Mouse (Mus musculus): ENCODE measurements around the gene Sec62. TPM values are rescaled to one million over a fixed set of nuclear protein-coding genes. Genes with fewer than 3 reads are reported as not detected.

Sec62 gene
- total RNA-seq (2015) (82.5 and 94.5 TPM in 2 replicates), total RNA-seq (2017) (80.5 and 83.7 TPM in 2 replicates)

DNA sequence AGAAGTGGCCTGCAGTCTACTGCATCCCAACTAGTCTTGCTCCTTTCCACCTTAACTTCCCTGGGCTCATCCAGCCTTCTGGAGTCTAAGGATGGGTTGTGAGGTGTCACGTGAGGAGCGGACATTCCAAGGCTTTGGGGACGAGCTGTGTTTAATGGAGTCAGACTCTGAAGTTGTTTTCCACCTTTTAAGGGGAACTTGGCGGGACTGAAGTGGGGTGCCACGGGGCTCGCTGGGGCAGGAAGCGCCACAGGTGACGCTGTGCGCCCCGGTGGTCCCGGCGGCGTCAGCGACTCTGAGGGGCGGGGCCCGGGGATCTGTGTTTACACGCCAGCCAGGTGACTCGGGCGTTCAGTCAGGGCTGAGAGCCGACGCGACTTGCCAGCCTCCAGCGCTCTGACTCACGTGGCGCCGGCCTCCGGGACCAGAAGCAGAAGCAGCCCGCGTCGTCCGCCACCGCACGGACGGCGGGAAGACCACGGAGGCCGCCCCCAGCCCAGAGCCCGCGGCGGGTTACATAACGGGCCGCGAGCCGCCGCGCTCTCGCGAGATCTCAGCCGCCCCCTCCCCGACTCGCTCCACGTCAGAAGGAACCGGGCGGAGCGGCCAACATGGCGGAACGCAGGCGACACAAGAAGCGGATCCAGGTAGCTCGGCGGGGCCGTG is at the start of gene Sec62:
Gene Sec62 (plus strand): TSS at position 139 of the 666 bp plus-strand sequence.
- ATAC-seq (ENCODE audit: poor library complexity, severe bottlenecking): peak; percentile 96

DNA sequence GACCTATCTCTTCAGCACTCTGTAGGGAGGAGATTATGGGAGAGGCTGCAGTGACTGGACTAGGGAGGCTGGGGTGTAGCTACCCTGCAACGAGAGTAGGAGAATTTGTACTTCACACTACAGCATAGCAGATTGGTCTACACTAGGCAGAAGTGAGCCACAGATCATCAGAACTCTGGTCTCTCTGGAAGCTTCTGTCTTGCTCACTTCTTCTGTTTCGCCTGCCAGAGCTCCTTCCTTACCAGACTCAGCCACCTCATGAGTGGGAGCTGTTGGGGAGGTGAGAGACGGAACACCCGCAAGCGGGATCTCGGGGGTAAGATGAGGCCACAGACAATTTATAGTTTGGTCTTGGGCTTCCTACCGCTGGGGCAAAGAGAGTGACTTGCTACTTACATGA is 49.8 kb upstream of the Sec62 start:
- ATAC-seq (ENCODE audit: poor library complexity, severe bottlenecking): no peak

GRCm38 (mm10) chr3:30746006-30746405 is 46.7 kb upstream of the Sec62 start, which contains the start of gene Samd7:
Gene Samd7, plus strand, starts transcription at chr3:30746293.
- ATAC-seq (ENCODE audit: poor library complexity, severe bottlenecking): no peak

DNA sequence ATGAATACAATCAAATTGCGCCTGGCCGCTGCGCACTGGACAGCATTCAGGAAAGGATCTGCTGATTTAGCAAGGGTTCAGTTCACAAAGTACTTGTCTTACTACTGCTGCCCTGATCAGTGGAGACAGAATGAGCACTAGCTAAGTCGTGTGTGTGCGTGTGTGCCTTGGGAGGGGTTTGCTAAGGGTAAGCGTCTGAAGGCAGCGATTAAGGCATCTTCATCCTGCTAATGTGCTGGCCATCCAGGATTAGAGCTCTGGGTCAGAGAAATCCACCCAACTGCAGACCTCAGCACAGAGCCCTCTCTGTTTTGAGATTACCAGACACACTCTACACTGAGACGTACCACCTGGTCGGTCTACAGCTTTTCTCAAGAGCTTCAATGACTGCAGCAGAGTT is 44.4 kb upstream of the Sec62 start:
- ATAC-seq (ENCODE audit: poor library complexity, severe bottlenecking): no peak

DNA sequence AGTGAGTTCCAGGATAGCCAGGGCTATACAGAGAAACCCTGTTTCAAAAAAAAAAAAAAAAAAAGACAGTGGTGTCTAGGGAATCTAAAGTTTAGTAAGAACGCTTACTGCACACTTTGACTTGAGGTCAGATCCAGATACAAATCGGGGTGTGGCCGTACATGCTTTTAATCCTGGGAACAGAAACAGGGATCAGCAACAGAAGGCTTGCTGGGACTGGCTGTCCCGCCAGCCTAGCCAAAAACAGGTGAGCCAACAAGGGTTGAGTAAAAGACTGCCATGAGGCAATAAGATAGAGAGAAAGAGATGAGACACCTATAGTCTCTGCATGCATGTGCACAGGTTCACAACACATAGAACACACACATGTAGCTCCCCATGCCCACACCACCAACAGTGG is 38.0 kb upstream of the Sec62 start:
- ATAC-seq (ENCODE audit: poor library complexity, severe bottlenecking): no peak

DNA sequence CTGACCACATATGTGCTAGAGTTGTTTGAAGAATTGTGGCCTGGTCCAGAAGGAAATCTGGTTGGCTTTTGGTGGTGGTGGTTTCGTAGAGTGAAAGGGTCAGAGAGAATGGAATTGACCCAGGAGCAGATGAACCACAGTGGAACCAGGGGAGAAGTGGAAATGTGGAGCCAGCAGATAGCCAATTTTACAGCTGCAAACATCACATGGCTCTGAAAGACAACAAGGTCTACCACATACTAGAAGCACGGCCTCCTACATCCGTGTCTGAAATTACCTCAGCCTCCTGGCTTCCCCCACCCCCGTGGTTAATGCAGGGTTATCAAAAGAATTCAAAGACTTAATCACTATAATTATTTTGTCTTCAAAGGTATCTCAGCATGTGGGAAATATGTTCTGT is 27.8 kb upstream of the Sec62 start:
- no peak for ATAC-seq (ENCODE audit: poor library complexity, severe bottlenecking)

DNA sequence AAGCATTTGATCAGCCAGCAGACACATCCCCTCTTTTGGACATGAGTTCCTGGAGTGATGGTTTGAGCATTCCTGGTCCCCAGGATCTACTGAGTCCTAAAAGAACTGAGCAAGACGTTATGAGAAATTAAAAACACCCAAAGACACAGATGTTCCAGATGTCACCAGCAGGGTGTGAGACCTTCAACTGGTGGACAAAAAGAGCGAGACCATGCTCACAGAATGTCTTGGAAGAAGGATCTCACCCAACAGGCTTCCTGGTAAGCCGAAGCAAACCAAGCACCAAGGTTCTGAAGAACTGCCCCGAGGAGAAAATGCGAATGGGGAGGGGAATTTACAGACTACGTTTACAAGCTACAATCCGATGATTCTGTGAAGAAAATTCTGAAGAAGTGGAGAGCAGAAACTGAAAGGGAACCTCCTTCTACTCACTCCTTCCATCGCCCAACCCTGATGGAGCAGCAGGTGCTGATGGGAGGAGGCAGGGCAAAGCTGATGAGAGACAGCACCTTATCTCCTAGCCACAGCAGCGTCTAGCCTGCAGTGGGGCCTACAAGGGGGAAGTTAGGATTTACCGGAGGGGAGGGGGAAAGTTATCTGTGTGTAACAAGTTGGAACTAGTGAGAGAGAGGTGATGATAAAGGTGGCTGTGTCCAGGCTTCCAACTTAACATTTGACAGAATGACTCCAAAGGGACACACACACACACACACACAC is 27.2 kb upstream of the Sec62 start:
- peak; percentile 89 for ATAC-seq (ENCODE audit: poor library complexity, severe bottlenecking)

GRCm38 (mm10) chr3:30766177-30766576 is 26.5 kb upstream of the Sec62 start:
- no peak for ATAC-seq (ENCODE audit: poor library complexity, severe bottlenecking)

GRCm38 (mm10) chr3:30767271-30767670 is 25.4 kb upstream of the Sec62 start:
- no peak for ATAC-seq (ENCODE audit: poor library complexity, severe bottlenecking)

- no peak for ATAC-seq (ENCODE audit: poor library complexity, severe bottlenecking)
Observed at GRCm38 (mm10) chr3:30769755-30770515, 22.7 kb upstream of the Sec62 start.

GRCm38 (mm10) chr3:30771560-30771959 is 21.1 kb upstream of the Sec62 start:
- no peak for ATAC-seq (ENCODE audit: poor library complexity, severe bottlenecking)

- no peak for ATAC-seq (ENCODE audit: poor library complexity, severe bottlenecking)
Observed at GRCm38 (mm10) chr3:30772631-30773030, 20.0 kb upstream of the Sec62 start.

- no peak for ATAC-seq (ENCODE audit: poor library complexity, severe bottlenecking)
Observed at GRCm38 (mm10) chr3:30774677-30775076, 18.0 kb upstream of the Sec62 start.

GRCm38 (mm10) chr3:30777984-30778383 is 14.7 kb upstream of the Sec62 start:
- no peak for ATAC-seq (ENCODE audit: poor library complexity, severe bottlenecking)

DNA sequence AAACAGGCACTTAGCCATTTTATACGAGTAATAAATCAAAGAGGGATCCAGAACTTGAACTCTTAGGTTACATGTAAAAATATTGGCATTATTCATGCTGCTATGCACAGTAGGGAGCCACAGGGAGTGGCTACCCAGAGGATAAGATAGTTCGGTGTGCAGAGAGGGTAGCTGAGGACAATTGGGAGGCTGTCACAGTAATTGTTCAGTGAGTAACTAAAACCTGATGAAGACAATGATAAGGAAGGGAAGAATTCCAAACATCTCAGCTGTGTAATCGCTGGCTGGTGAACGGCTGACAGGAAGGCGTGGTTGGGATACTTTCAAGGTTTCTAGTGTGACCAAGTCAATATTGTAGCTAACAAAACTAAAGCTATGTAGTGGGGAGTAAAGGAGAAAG is 4.1 kb upstream of the Sec62 start:
- ATAC-seq (ENCODE audit: poor library complexity, severe bottlenecking): no peak

DNA sequence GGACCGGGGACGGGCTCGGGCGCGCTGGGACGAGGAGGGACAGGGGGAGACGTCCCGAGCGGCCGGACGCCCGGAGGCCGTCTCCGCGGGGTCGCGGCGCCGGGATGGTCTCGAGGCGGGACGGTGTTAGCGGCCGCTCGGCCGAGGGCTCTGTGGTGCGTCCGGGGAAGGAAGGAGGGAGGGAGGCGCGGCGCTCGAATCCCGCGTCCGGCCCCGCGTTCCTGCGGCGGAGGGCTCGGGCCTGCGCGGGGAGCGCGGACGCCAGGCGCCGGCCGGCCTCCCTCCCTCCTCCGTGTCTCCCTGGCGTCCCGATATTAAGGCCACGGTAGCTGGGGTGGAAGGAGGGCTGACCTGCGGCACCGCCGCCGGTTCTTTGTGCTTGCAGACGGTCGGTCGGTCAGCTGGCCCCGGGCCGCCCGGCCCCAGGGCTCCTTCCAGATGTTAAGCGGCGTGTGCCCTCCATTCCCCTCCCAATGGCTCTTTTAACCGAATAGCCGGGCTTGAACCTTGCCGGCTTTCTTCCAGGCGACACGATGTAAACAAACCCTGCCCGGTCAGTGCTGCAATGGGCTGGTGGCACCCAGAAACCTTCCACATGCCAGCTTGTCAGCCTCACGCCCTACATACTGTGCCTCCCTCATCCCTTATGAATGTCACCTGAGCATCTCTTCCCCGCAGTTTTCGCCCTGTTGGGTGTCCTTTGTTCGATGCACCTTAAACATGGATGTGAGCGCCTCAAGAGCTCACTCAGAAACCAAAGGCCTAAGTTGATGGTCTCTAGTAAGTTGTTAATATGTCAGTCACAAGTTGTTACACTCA is 937 bp downstream of the Sec62 start:
- ATAC-seq (ENCODE audit: poor library complexity, severe bottlenecking): peak; percentile 41

DNA sequence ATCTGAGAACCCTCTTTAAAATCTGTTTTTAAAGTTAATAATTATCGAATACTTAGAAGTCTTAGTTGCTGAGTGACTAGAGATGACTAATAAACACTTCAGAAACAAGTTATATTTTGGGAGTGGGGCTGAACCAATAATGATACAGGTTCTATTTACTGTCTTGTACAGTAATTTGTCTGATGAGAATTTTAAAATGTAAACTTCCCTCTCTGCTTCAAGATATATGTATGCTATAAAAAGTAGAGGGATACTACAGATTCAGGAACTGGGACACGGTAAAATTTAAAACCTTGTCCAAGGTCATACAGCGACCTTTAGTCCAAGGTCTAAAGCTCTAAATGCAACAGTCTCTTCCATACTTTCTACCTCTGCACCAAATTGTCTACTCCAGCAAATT is 9.5 kb downstream of the Sec62 start:
- ATAC-seq (ENCODE audit: poor library complexity, severe bottlenecking): no peak

GRCm38 (mm10) chr3:30812881-30813280 is 20.2 kb downstream of the Sec62 start:
- ATAC-seq (ENCODE audit: poor library complexity, severe bottlenecking): no peak

- ATAC-seq (ENCODE audit: poor library complexity, severe bottlenecking): no peak
Observed at GRCm38 (mm10) chr3:30818630-30819125, 26.0 kb downstream of the Sec62 start.

DNA sequence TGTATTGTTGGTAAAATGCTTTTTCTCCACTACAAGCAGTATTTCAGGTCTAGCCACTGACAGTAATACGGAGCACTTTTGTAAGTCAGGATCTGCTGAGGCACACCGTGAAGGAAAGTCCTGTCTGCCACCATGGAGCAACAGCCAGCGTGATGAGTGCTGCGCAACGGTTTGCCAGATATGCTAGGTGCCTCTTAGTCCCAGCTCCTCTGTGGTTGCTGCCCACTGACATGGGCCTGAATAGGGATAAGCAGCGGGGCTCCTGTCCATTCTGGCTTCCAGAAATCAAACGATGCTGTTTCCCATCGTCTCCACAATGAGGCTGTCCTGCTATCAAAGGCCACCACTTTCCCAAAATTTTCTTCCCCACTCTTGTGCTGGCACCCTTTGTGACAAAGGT is 29.5 kb downstream of the Sec62 start:
- no peak for ATAC-seq (ENCODE audit: poor library complexity, severe bottlenecking)

- peak; percentile 67; the same call in 1 of the 2 replicates for ATAC-seq (ENCODE audit: poor library complexity, severe bottlenecking)
Observed at GRCm38 (mm10) chr3:30826069-30826468, 33.4 kb downstream of the Sec62 start.

Measured in megakaryocyte, adult 5-6 weeks (primary cell).